Mouse (Mus musculus) megakaryocyte, embryonic 14.5 days (primary cell): ENCODE data around the gene Zswim4.

Source experiments
- FLI1 ChIP-seq: IDR thresholded peaks from 2 replicates; pipeline ENCODE4 v1.6.1; 2012; ENCODE audit warnings: low read length, inconsistent platforms, mixed read lengths
- GATA1 ChIP-seq: IDR thresholded peaks from 3 replicates; pipeline ENCODE4 v1.6.1; 2012; ENCODE audit warnings: mixed read lengths, low read length, inconsistent platforms, borderline replicate concordance

DNA sequence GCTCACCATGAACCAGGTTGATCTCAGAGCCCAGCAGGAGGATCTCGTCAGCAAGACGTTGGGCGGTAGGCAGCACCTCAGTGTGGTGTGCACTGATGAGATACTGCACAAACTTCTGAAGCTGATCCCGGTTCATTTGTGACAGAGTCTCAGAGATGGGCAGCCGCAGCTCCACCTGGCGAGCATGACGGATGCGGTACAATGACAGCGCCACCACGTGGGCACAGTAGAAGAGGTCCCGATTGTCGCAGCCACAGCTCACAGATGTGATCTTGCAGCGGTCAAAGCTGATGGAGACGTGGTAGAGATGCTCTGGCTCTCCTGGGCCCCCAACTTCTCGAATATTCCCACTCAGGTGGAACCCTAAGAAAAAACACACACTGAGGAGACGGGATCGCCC lies 6.1 kb downstream of the Zswim4 start:
- TF ChIP-seq GATA1 = no peak
- TF ChIP-seq FLI1 = no peak
